Mouse (Mus musculus) kidney, adult 2 months (tissue): ENCODE measurements around the gene Mogat1.

ENCODE experiments used
- CTCF ChIP-seq: fragments of 200-500 bp; conservative IDR thresholded peaks from 2 replicates; pipeline ENCODE4 v1.5.1; 2011; ENCODE audit warnings: low read depth, mild to moderate bottlenecking, control low read depth, low read length, moderate library complexity, mixed read lengths; ENCODE audit not compliant: insufficient read depth, insufficient read length
- POLR2A ChIP-seq: fragments of 200-500 bp; IDR thresholded peaks from one replicate; pipeline ENCODE4 v1.6.1; 2011; ENCODE audit warnings: low read depth, low read length, control low read depth

GRCm38 (mm10) chr1:78554012-78554666, 43.3 kb downstream of the Mogat1 start:
- TF ChIP-seq CTCF (no peak), POLR2A (no peak)
